Comparison of ENCODE assay signal across 22 mouse cellular contexts in genomic region chr4:143140940-143141339, GRCm38 (mm10).
"Had no signal": no experiment of that assay in that cellular context is flagged by ENCODE, and none has a peak within 500 bp of the region (broad histone marks: within the 10 kb centered on the region; RNA-seq: fewer than 3 reads in every experiment).

No protein-coding gene starts in this region.

- H3K4me3 ChIP-seq: heart, adult 2 months; heart, embryonic 13.5 days; heart, embryonic 15.5 days; hindbrain, embryonic 13.5 days; hindbrain, embryonic 15.5 days; layer of hippocampus, adult 2 months; left cerebral cortex, adult 2 months; limb, embryonic 13.5 days; limb, embryonic 15.5 days; liver, embryonic 13.5 days; liver, embryonic 15.5 days had no signal

- DNase-seq: gastrocnemius, postnatal 14 days; gastrocnemius, postnatal 36 days; heart, adult 2 months; heart, postnatal 14 days; heart, postnatal 36 days; kidney, adult 18-20 months; kidney, adult 8-10 months; kidney, postnatal 10 days; kidney, postnatal 25 days; kidney, postnatal 4 days; liver, embryonic 13.5 days had no signal

- ATAC-seq: hindbrain, postnatal 0 days had no signal

- H3K27me3 ChIP-seq: heart, embryonic 13.5 days; heart, embryonic 15.5 days; hindbrain, embryonic 13.5 days; hindbrain, embryonic 15.5 days; limb, embryonic 13.5 days; limb, embryonic 15.5 days; liver, embryonic 13.5 days; liver, embryonic 15.5 days had no signal

- H3K4me2 ChIP-seq: heart, embryonic 11.5 days; heart, embryonic 13.5 days; heart, embryonic 15.5 days; hindbrain, embryonic 13.5 days; hindbrain, embryonic 15.5 days; limb, embryonic 13.5 days; limb, embryonic 15.5 days; liver, embryonic 13.5 days; liver, embryonic 15.5 days had no signal

- H3K9ac ChIP-seq: heart, embryonic 13.5 days; heart, embryonic 15.5 days; hindbrain, embryonic 13.5 days; hindbrain, embryonic 15.5 days; limb, embryonic 13.5 days; limb, embryonic 15.5 days; liver, embryonic 13.5 days; liver, embryonic 15.5 days had no signal

- H3K9me3 ChIP-seq: heart, embryonic 13.5 days; heart, embryonic 15.5 days; hindbrain, embryonic 13.5 days; hindbrain, embryonic 15.5 days; limb, embryonic 13.5 days; limb, embryonic 15.5 days; liver, embryonic 13.5 days; liver, embryonic 15.5 days had no signal

- H3K27ac ChIP-seq: heart, embryonic 13.5 days; heart, embryonic 15.5 days; hindbrain, embryonic 13.5 days; hindbrain, embryonic 15.5 days; hindbrain, postnatal 0 days; layer of hippocampus, adult 2 months; left cerebral cortex, adult 2 months; limb, embryonic 13.5 days; limb, embryonic 15.5 days had no signal
